Mouse (Mus musculus) hindbrain, embryonic 11.5 days (tissue): ENCODE results near the gene Trappc3l. TPM values are rescaled to one million over a fixed set of nuclear protein-coding genes. Genes with fewer than 3 reads are reported as not detected.
A peak's percentile ranks its signal among the peaks of the same experiment; 100 is the strongest.

Experiments
- ATAC-seq: fragments of 200-750 bp; cut with Nextera tagmentation; 2 replicates; pipeline ENCODE4 v1.8.0; 2017; ENCODE audit warnings: mild to moderate bottlenecking, moderate TSS enrichment, moderate library complexity; ENCODE audit not compliant: low FRiP score
- DNase-seq: peaks from one replicate; pipeline ENCODE4 v3.0.0-alpha.2; 2015; ENCODE audit warnings: low spot score
- H3K27ac ChIP-seq: fragments of 300-500 bp; sonication (generic); 2 replicates; pipeline ENCODE4 v1.5.1; 2014; ENCODE audit warnings: mild to moderate bottlenecking, low read depth, low read length
- H3K27me3 ChIP-seq: fragments of 300-500 bp; sonication (generic); 2 replicates; pipeline ENCODE4 v1.6.1; 2014; ENCODE audit warnings: mild to moderate bottlenecking, low read length, moderate library complexity, mixed read lengths; ENCODE audit not compliant: control insufficient read depth, insufficient read depth
- H3K36me3 ChIP-seq: fragments of 300-500 bp; sonication (generic); 2 replicates; pipeline ENCODE4 v1.6.1; 2014; ENCODE audit warnings: mild to moderate bottlenecking, low read length, moderate library complexity, mixed read lengths; ENCODE audit not compliant: control insufficient read depth, insufficient read depth
- H3K4me1 ChIP-seq: fragments of 300-500 bp; sonication (generic); replicated peaks from 2 replicates; pipeline ENCODE4 v1.6.1; 2014; ENCODE audit warnings: low read length, mixed read lengths; ENCODE audit not compliant: control insufficient read depth, insufficient read depth
- H3K4me2 ChIP-seq: fragments of 300-500 bp; sonication (generic); replicated peaks from 2 replicates; pipeline ENCODE4 v1.6.1; 2014; ENCODE audit warnings: mild to moderate bottlenecking, low read depth, low read length
- H3K4me3 ChIP-seq: fragments of 300-500 bp; sonication (generic); 2 replicates; pipeline ENCODE4 v1.5.1; 2014; ENCODE audit warnings: low read depth, low read length
- H3K9ac ChIP-seq: fragments of 300-500 bp; sonication (generic); 2 replicates; pipeline ENCODE4 v1.6.1; 2014; ENCODE audit warnings: low read depth, low read length
- H3K9me3 ChIP-seq: fragments of 300-500 bp; sonication (generic); 2 replicates; pipeline ENCODE4 v1.6.1; 2016; ENCODE audit warnings: low read length; ENCODE audit not compliant: control insufficient read depth
- WGBS: fragments of 180-500 bp; shearing (Covaris S2); extraction: QIAGEN DNeasy Blood & Tissue Kit; methylation state at CpG from one replicate; pipeline ENCODE4 v1.1.7; 2014; 5-methylcytosine and 5-hydroxymethylcytosine counted together
- polyA plus RNA-seq: library from polyadenylated mRNA; unstranded; fragments of >200 nt; fragmentation: Nextera tagmentation; extraction: Ambion mirVana; gene quantifications from 2 replicates; pipeline ENCODE4 v1.2.1, GENCODE M21; 2014

Trappc3l gene
- polyA plus RNA-seq, 1 experiment from 2014 or later, result not detected

DNA sequence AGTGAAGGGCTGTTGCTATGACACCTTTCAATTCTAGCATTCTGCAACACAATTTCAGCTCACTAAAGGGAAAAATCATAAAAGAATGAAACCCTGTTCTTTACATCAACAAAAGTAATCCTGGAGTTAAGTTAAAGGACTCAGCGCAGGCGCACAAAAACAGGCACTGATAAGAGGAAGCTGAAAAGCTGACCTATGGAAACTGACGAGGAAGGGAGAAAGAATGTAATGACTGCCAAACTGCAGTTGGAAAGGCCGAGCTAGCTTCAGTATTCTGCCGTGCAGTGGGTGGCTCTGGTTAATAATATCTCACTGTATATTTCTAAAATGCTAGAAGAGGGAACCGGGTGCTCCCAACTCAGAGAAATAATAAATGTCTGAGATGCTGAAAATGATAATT lies 100.6 kb downstream of the Trappc3l start:
- Histone ChIP-seq H3K9me3 (no peaks in the 10 kb centered on the region), H3K27me3 (no peaks in the 10 kb centered on the region), H3K36me3 (no peaks in the 10 kb centered on the region), H3K4me3 (no peak overlapping the region), H3K4me2 (no peak overlapping the region), H3K4me1 (no peaks in the 10 kb centered on the region), H3K27ac (no peak overlapping the region), H3K9ac (no peak overlapping the region)
- DNase-seq (no peak), ATAC-seq (no peak)
- WGBS, result 72% methylated on average over 6 of the region's 6 CpGs

- H3K36me3 ChIP-seq, result no peaks in the 10 kb centered on the region
- no peak overlapping the region for H3K9ac ChIP-seq
- no peaks in the 10 kb centered on the region for H3K4me1 ChIP-seq
- no peak overlapping the region for H3K27ac ChIP-seq
- no peak for DNase-seq
- no peaks in the 10 kb centered on the region for H3K27me3 ChIP-seq
- H3K4me2 ChIP-seq, result no peak overlapping the region
- H3K4me3 ChIP-seq, result no peak overlapping the region
- ATAC-seq, result no peak
- no peaks in the 10 kb centered on the region for H3K9me3 ChIP-seq
- WGBS, result 75% methylated on average over 4 of the region's 4 CpGs
These were observed 102.4 kb downstream of the Trappc3l start for GRCm38 (mm10) chr10:34139768-34140167.

DNA sequence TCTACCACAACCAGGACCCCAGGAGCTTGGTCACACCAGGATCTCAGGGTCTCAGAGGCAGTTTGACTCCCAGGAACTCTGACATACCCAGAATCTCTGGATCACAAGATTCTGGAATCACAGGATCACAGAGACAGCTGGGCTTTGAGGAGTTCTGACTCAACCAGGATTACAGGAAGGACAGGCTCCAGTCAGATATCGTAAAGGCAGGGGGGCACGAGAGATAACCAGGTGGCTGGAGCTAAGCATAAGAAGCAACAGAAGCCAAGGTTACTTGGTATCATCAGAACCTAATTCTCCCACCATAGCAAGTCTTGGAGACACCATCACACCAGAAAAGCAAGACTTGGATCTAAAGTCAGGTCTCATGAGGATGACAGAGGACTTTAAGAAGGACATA lies 104.3 kb downstream of the Trappc3l start:
- 87% methylated on average over 2 of the region's 2 CpGs for WGBS
- DNase-seq (no peak), ATAC-seq (no peak)
- H3K27me3 ChIP-seq, result no peaks in the 10 kb centered on the region
- no peaks in the 10 kb centered on the region for H3K36me3 ChIP-seq
- H3K9ac ChIP-seq, result no peak overlapping the region
- H3K4me1 ChIP-seq, result no peaks in the 10 kb centered on the region
- no peak overlapping the region for H3K4me2 ChIP-seq
- H3K4me3 ChIP-seq, result no peak overlapping the region
- no peak overlapping the region for H3K27ac ChIP-seq
- H3K9me3 ChIP-seq, result no peaks in the 10 kb centered on the region

DNA sequence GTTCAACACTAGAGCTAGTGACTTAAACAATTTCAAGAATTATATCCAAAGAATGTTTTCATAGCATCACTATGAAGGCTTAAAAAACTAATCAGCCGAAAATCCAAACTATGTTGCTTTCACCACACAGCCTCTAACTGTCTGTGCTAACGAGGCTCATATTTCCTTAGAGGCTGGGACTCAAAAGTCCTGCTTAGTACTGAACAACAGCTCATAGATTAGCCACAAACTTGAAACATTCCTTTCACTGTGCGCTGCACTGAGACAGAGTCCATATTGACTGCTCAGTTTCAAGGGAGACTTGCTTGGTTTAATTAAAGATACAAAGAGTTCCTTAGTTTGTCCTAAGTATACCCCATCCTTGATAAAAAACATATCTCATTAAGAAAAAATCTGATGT lies 112.4 kb downstream of the Trappc3l start:
- Histone ChIP-seq H3K27me3 (no peaks in the 10 kb centered on the region), H3K36me3 (no peaks in the 10 kb centered on the region), H3K9ac (no peak overlapping the region), H3K4me2 (no peak overlapping the region), H3K4me3 (no peak overlapping the region), H3K4me1 (no peaks in the 10 kb centered on the region), H3K27ac (no peak overlapping the region), H3K9me3 (no peaks in the 10 kb centered on the region)
- ATAC-seq (no peak), DNase-seq (no peak)
- WGBS, result 77% methylated on average over 3 of the region's 3 CpGs

DNA sequence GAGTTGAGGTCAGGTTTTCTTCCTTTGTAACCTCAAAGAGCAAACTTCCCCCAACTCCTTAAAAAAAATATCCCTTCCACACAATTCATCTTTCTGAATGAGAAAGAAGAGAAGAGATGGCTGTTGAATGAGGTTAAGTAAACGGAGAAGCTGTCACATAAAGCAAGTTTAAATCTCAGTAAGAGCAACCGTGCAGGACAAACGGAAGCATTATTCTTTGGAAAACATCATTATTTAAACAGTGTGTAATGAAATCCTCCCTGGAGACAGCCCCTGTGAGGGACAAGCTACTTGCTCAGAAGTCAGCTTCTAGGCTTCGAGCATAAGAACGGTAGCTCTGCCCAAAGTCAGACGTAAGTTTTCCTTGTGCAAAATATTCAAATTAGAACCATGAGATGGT lies 113.1 kb downstream of the Trappc3l start:
- Histone ChIP-seq H3K4me2 (no peak overlapping the region), H3K27ac (no peak overlapping the region), H3K4me1 (no peaks in the 10 kb centered on the region), H3K4me3 (no peak overlapping the region), H3K27me3 (no peaks in the 10 kb centered on the region), H3K9ac (no peak overlapping the region), H3K36me3 (no peaks in the 10 kb centered on the region), H3K9me3 (no peaks in the 10 kb centered on the region)
- no peak for ATAC-seq
- DNase-seq, result peak; percentile 12
- 49% methylated on average over 6 of the region's 6 CpGs for WGBS

- H3K9ac ChIP-seq, result no peak overlapping the region
- no peaks in the 10 kb centered on the region for H3K9me3 ChIP-seq
- H3K27ac ChIP-seq, result no peak overlapping the region
- no peak for ATAC-seq
- H3K4me2 ChIP-seq, result no peak overlapping the region
- no peak for DNase-seq
- no peaks in the 10 kb centered on the region for H3K27me3 ChIP-seq
- H3K4me1 ChIP-seq, result no peaks in the 10 kb centered on the region
- 80% methylated on average over 3 of the region's 3 CpGs for WGBS
- no peaks in the 10 kb centered on the region for H3K36me3 ChIP-seq
- H3K4me3 ChIP-seq, result no peak overlapping the region
These were observed 114.4 kb downstream of the Trappc3l start for GRCm38 (mm10) chr10:34151827-34152226.

GRCm38 (mm10) chr10:34155796-34156554 lies 118.6 kb downstream of the Trappc3l start:
- Histone ChIP-seq H3K9ac (no peak overlapping the region), H3K27me3 (no peaks in the 10 kb centered on the region), H3K4me1 (no peaks in the 10 kb centered on the region), H3K4me3 (no peak overlapping the region), H3K9me3 (no peaks in the 10 kb centered on the region), H3K27ac (no peak overlapping the region), H3K4me2 (no peak overlapping the region), H3K36me3 (no peaks in the 10 kb centered on the region)
- 91% methylated on average over 12 of the region's 12 CpGs for WGBS
- no peak for ATAC-seq
- DNase-seq, result no peak

Other genes starting within 250 kb of the Trappc3l start
- gene Sult3a1, start 179.9 kb upstream of the Trappc3l start, polyA plus RNA-seq, result not detected in 2 replicates
- 1.2 and 1.4 TPM in 2 replicates for gene Rsph4a, start 132.5 kb upstream of the Trappc3l start, polyA plus RNA-seq
- gene Zup1, start 86.3 kb upstream of the Trappc3l start, polyA plus RNA-seq, result 24.9 and 27.9 TPM in 2 replicates
- 164 and 176 TPM in 2 replicates for gene Rwdd1, start 18.0 kb upstream of the Trappc3l start, polyA plus RNA-seq
- gene Calhm4, start 6.7 kb downstream of the Trappc3l start, polyA plus RNA-seq, result not detected in 2 replicates
- gene Calhm5, start 58.9 kb downstream of the Trappc3l start, polyA plus RNA-seq, result 0.03 and 0.15 TPM in 2 replicates
- gene Calhm6, start 90.4 kb downstream of the Trappc3l start, polyA plus RNA-seq, result 0.40 and 0.42 TPM in 2 replicates
- gene Dse, start 170.1 kb downstream of the Trappc3l start, polyA plus RNA-seq, result 22.2 and 25.6 TPM in 2 replicates
- 80.5 and 82.8 TPM in 2 replicates for gene Tspyl1, start 244.6 kb downstream of the Trappc3l start, polyA plus RNA-seq